In genomic region chr1:151167297-151168047, GRCm38 (mm10) we compare ENCODE assay signal across 9 mouse cellular contexts. TPM values are rescaled to one million over a fixed set of nuclear protein-coding genes. Genes with fewer than 3 reads are reported as not detected.
A peak's percentile ranks its signal among the peaks of the same experiment; 100 is the strongest.
DNase-seq lines count a peak whose midpoint lies in the region; ATAC-seq lines count a peak whose summit lies in the region.
"Had no signal": no experiment of that assay in that cellular context is flagged by ENCODE, and none has a peak within 500 bp of the region (broad histone marks: within the 10 kb centered on the region; RNA-seq: fewer than 3 reads in every experiment).

No protein-coding gene starts in this region.

- ATAC-seq in forebrain, embryonic 15.5 days (replicated peaks), result peak; percentile 80
- peak; percentile 43 for ATAC-seq in neural tube, embryonic 12.5 days (ENCODE audit: low FRiP score, low read depth)

- H3K9me3 ChIP-seq in heart, embryonic 10.5 days, result no peaks in the 10 kb centered on the region
- H3K9me3 ChIP-seq in forebrain, embryonic 15.5 days, result no peaks in the 10 kb centered on the region
- no peaks in the 10 kb centered on the region for H3K9me3 ChIP-seq in neural tube, embryonic 12.5 days

- no peak for DNase-seq in heart, embryonic 10.5 days (ENCODE audit: low spot score)
- no peak for DNase-seq in heart, adult 18-20 months
- peak; percentile 29 to 54 for DNase-seq in kidney, postnatal 4 days
- DNase-seq in adipocyte (ENCODE audit: low spot score), result no peak
- no peak for DNase-seq in cerebellum, adult 8-10 months
- no peak for DNase-seq in gastrocnemius, postnatal 4 days (ENCODE audit: low spot score in 2 of 2)
- DNase-seq: adrenal gland, postnatal 14 days had no signal

- H3K27ac ChIP-seq in heart, embryonic 10.5 days, result peak overlapping the region; percentile 62
- H3K27ac ChIP-seq in forebrain, embryonic 15.5 days (replicated peaks), result peak overlapping the region; percentile 3; the same call in 1 of the 2 replicates
- H3K27ac ChIP-seq in neural tube, embryonic 12.5 days, result no peak overlapping the region

- no peaks in the 10 kb centered on the region; the same call in 1 of the 2 replicates for H3K27me3 ChIP-seq in heart, embryonic 10.5 days (ENCODE audit: insufficient read depth, poor library complexity, severe bottlenecking)
- no peaks in the 10 kb centered on the region for H3K27me3 ChIP-seq in forebrain, embryonic 15.5 days
- no peaks in the 10 kb centered on the region for H3K27me3 ChIP-seq in neural tube, embryonic 12.5 days (replicated peaks)

- whole genome bisulfite sequencing in heart, embryonic 10.5 days, result 52% methylated on average over 12 of the region's 12 CpGs
- 8% methylated on average over 12 of the region's 12 CpGs for WGBS in forebrain, embryonic 15.5 days
- 7% methylated on average over 12 of the region's 12 CpGs for WGBS in neural tube, embryonic 12.5 days

- no peaks in the 10 kb centered on the region for H3K36me3 ChIP-seq in heart, embryonic 10.5 days
- H3K36me3 ChIP-seq in forebrain, embryonic 15.5 days, result no peaks in the 10 kb centered on the region
- no peaks in the 10 kb centered on the region for H3K36me3 ChIP-seq in neural tube, embryonic 12.5 days

- peaks cover 5% of the 10 kb centered on the region for H3K4me1 ChIP-seq in heart, embryonic 10.5 days
- H3K4me1 ChIP-seq in forebrain, embryonic 15.5 days, result peaks cover 22% of the 10 kb centered on the region
- H3K4me1 ChIP-seq in neural tube, embryonic 12.5 days, result peaks cover 17% of the 10 kb centered on the region

- no peak overlapping the region for H3K4me3 ChIP-seq in heart, embryonic 10.5 days
- no peak overlapping the region for H3K4me3 ChIP-seq in forebrain, embryonic 15.5 days
- H3K4me3 ChIP-seq in neural tube, embryonic 12.5 days, result no peak overlapping the region

- H3K9ac ChIP-seq in forebrain, embryonic 15.5 days (replicated peaks), result no peak overlapping the region
- H3K9ac ChIP-seq in neural tube, embryonic 12.5 days, result no peak overlapping the region

- H3K4me2 ChIP-seq in forebrain, embryonic 15.5 days (replicated peaks), result no peak overlapping the region
- 0 out of 2 replicates have a peak overlapping the region, but pooled peaks have one; percentile 3 for H3K4me2 ChIP-seq in neural tube, embryonic 12.5 days (replicated peaks)

RNA-seq across cellular contexts. Expression of gene Gm47985, which starts 14.9 kb away (rescaled TPM):
- 0.93 and 1.5 TPM in 2 replicates for polyA plus RNA-seq in heart, embryonic 10.5 days (2016; fragmentation: Nextera tagmentation; extraction: Ambion mirVana)
- total RNA-seq in heart, adult 18-20 months (2021), result 1 to 10 TPM; 1.0 to 1.1 TPM
- not detected in 2 replicates for polyA plus RNA-seq in forebrain, embryonic 15.5 days (2015; fragmentation: Nextera tagmentation; extraction: Ambion mirVana)
- polyA plus RNA-seq in neural tube, embryonic 12.5 days (2016; fragmentation: Nextera tagmentation; extraction: Ambion mirVana), result 0.54 and 1.1 TPM in 2 replicates
- total RNA-seq in gastrocnemius, postnatal 4 days (2021), result under 1 TPM; 0.16 to 0.47 TPM
- total RNA-seq: adrenal gland, postnatal 14 days had no signal

RNA-seq across cellular contexts. Expression of gene Gm8947, which starts 24.7 kb away (rescaled TPM):
- 0.46 and 0.51 TPM in 2 replicates for polyA plus RNA-seq in heart, embryonic 10.5 days (2016; fragmentation: Nextera tagmentation; extraction: Ambion mirVana)
- total RNA-seq in heart, adult 18-20 months (2021), result not detected
- not detected in 2 replicates for polyA plus RNA-seq in forebrain, embryonic 15.5 days (2015; fragmentation: Nextera tagmentation; extraction: Ambion mirVana)
- polyA plus RNA-seq in neural tube, embryonic 12.5 days (2016; fragmentation: Nextera tagmentation; extraction: Ambion mirVana), result 0.28 TPM in 1 of 2 replicates, not detected in the other
- total RNA-seq in gastrocnemius, postnatal 4 days (2021), result not detected
- total RNA-seq: adrenal gland, postnatal 14 days had no signal

RNA-seq across cellular contexts. Expression of gene Gm47995, which starts 30.8 kb away (rescaled TPM):
- 0.33 and 0.62 TPM in 2 replicates for polyA plus RNA-seq in heart, embryonic 10.5 days (2016; fragmentation: Nextera tagmentation; extraction: Ambion mirVana)
- not detected for total RNA-seq in heart, adult 18-20 months (2021)
- not detected in 2 replicates for polyA plus RNA-seq in forebrain, embryonic 15.5 days (2015; fragmentation: Nextera tagmentation; extraction: Ambion mirVana)
- polyA plus RNA-seq in neural tube, embryonic 12.5 days (2016; fragmentation: Nextera tagmentation; extraction: Ambion mirVana), result 0.32 TPM in 1 of 2 replicates, not detected in the other
- not detected for total RNA-seq in gastrocnemius, postnatal 4 days (2021)
- total RNA-seq: adrenal gland, postnatal 14 days had no signal

RNA-seq across cellular contexts. Expression of gene 3110040M04Rik, which starts 36.4 kb away (rescaled TPM):
- polyA plus RNA-seq in heart, embryonic 10.5 days (2016; fragmentation: Nextera tagmentation; extraction: Ambion mirVana), result 0.55 TPM in 1 of 2 replicates, not detected in the other
- not detected for total RNA-seq in heart, adult 18-20 months (2021)
- polyA plus RNA-seq in forebrain, embryonic 15.5 days (2015; fragmentation: Nextera tagmentation; extraction: Ambion mirVana), result not detected in 2 replicates
- polyA plus RNA-seq in neural tube, embryonic 12.5 days (2016; fragmentation: Nextera tagmentation; extraction: Ambion mirVana), result not detected in 2 replicates
- total RNA-seq in gastrocnemius, postnatal 4 days (2021), result not detected
- total RNA-seq: adrenal gland, postnatal 14 days had no signal

RNA-seq across cellular contexts. Expression of gene Gm47996, which starts 42.5 kb away (rescaled TPM):
- 0.18 TPM in 1 of 2 replicates, not detected in the other for polyA plus RNA-seq in heart, embryonic 10.5 days (2016; fragmentation: Nextera tagmentation; extraction: Ambion mirVana)
- not detected for total RNA-seq in heart, adult 18-20 months (2021)
- not detected in 2 replicates for polyA plus RNA-seq in forebrain, embryonic 15.5 days (2015; fragmentation: Nextera tagmentation; extraction: Ambion mirVana)
- polyA plus RNA-seq in neural tube, embryonic 12.5 days (2016; fragmentation: Nextera tagmentation; extraction: Ambion mirVana), result not detected in 2 replicates
- total RNA-seq in gastrocnemius, postnatal 4 days (2021), result not detected
- total RNA-seq: adrenal gland, postnatal 14 days had no signal

Comparison
In these comparisons a context has a peak if more than half of its experiments do, and no peak if none do; other contexts are left out.
1. DNase-seq: peak in kidney, postnatal 4 days (2 of 2); none in heart, embryonic 10.5 days (single experiment), heart, adult 18-20 months (0 of 2), adipocyte (single experiment), cerebellum, adult 8-10 months (single experiment) and gastrocnemius, postnatal 4 days (0 of 2).